Mouse (Mus musculus): ENCODE results near the gene Zfp385b. TPM values are rescaled to one million over a fixed set of nuclear protein-coding genes. Genes with fewer than 3 reads are reported as not detected.
A peak's percentile ranks its signal among the peaks of the same experiment; 100 is the strongest.

The Zfp385b gene
- polyA plus RNA-seq, 1 experiment from 2014 or later = 9.6 TPM

DNA sequence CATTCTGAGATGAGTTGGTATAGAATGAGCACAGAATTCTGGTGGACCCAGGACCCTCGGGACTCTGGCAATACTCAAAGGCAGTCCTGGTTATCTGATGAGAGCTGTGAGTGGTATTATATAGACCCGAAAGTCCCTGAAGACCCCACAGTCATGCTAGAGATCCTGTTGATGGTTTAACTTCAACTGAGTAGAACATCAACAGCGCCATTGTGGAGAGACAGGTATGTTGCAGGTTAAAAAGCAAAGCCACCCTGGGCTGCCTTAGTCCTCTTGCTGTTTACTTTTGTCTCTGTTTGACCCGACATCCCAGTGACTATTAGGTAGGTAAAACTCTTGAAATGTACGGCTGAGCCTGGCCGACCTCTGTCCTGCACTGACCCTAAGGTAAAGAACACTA is 431.3 kb downstream of the Zfp385b start:
- ATAC-seq (ENCODE audit: low FRiP score, low TSS enrichment) (no peak), DNase-seq (no peak)
- Histone ChIP-seq H3K27ac (replicated peaks; ENCODE audit: low read depth, low read length) (no peak overlapping the region), H3K4me2 (ENCODE audit: low read length) (no peak overlapping the region), H3K4me1 (ENCODE audit: control insufficient read depth, insufficient read depth, low read length) (no peaks in the 10 kb centered on the region), H3K9ac (replicated peaks; ENCODE audit: low read length) (no peak overlapping the region), H3K27me3 (ENCODE audit: control insufficient read depth, insufficient read depth, low read length) (no peaks in the 10 kb centered on the region), H3K4me3 (replicated peaks; ENCODE audit: low read depth, low read length) (no peak overlapping the region), H3K36me3 (ENCODE audit: control insufficient read depth, insufficient read depth, low read length) (no peaks in the 10 kb centered on the region), H3K9me3 (ENCODE audit: control insufficient read depth, low read length) (no peaks in the 10 kb centered on the region)
- WGBS = 86% methylated on average over 6 of the region's 6 CpGs

DNA sequence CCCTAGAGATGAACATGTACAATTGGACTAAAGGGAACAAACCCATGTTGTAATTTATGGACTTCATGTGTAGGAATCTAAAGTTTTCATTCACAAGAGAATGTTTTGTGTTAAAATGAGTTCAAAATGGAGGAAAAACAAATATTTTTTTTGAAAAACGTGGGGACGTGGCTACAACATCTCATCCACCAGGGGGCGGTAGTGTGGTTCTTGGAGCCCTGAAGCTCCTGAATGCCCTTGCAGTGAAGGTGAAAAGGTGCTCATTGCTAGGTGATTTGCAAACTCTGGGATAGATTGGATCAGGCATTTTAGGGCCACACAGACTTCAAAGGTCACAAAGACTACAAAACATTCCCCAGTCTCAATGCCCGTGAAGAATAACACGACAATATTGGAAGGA is 432.9 kb downstream of the Zfp385b start:
- no peak overlapping the region for H3K4me2 ChIP-seq (ENCODE audit: low read length)
- H3K9me3 ChIP-seq (ENCODE audit: control insufficient read depth, low read length) = no peaks in the 10 kb centered on the region
- WGBS = 34% methylated on average over 5 of the region's 5 CpGs
- no peak for ATAC-seq (ENCODE audit: low FRiP score, low TSS enrichment)
- H3K9ac ChIP-seq (replicated peaks; ENCODE audit: low read length) = no peak overlapping the region
- H3K27me3 ChIP-seq (ENCODE audit: control insufficient read depth, insufficient read depth, low read length) = no peaks in the 10 kb centered on the region
- H3K27ac ChIP-seq (replicated peaks; ENCODE audit: low read depth, low read length) = no peak overlapping the region
- no peaks in the 10 kb centered on the region for H3K4me1 ChIP-seq (ENCODE audit: control insufficient read depth, insufficient read depth, low read length)
- DNase-seq = peak; percentile 74
- no peak overlapping the region for H3K4me3 ChIP-seq (replicated peaks; ENCODE audit: low read depth, low read length)
- H3K36me3 ChIP-seq (ENCODE audit: control insufficient read depth, insufficient read depth, low read length) = no peaks in the 10 kb centered on the region

DNA sequence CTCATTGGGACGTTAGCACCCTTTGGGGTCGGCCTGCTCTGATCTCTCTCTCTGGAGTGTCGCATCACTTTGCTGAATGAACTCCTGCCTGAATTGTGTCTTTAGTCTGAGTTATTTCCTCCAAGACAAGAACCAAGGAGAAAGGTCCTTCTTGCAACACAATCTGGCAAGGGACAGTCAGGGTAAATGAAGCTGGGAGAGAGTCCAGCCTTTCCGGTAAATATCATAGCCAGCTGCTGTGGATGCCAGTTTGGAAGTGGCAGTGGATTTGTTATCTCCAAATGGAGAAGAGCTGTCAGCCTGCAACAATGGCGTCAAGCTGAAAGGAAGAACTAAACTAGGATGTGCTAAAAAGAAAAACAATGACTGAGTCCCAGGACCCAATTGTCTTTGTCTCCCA is 436.7 kb downstream of the Zfp385b start:
- H3K4me2 ChIP-seq (ENCODE audit: low read length) = no peak overlapping the region
- H3K27me3 ChIP-seq (ENCODE audit: control insufficient read depth, insufficient read depth, low read length) = no peaks in the 10 kb centered on the region
- no peaks in the 10 kb centered on the region for H3K4me1 ChIP-seq (ENCODE audit: control insufficient read depth, insufficient read depth, low read length)
- no peaks in the 10 kb centered on the region for H3K36me3 ChIP-seq (ENCODE audit: control insufficient read depth, insufficient read depth, low read length)
- no peak overlapping the region for H3K9ac ChIP-seq (replicated peaks; ENCODE audit: low read length)
- 77% methylated on average over 5 of the region's 5 CpGs for WGBS
- ATAC-seq (ENCODE audit: low FRiP score, low TSS enrichment) (no peak), DNase-seq (no peak)
- no peak overlapping the region for H3K27ac ChIP-seq (replicated peaks; ENCODE audit: low read depth, low read length)
- no peaks in the 10 kb centered on the region for H3K9me3 ChIP-seq (ENCODE audit: control insufficient read depth, low read length)
- no peak overlapping the region for H3K4me3 ChIP-seq (replicated peaks; ENCODE audit: low read depth, low read length)

DNA sequence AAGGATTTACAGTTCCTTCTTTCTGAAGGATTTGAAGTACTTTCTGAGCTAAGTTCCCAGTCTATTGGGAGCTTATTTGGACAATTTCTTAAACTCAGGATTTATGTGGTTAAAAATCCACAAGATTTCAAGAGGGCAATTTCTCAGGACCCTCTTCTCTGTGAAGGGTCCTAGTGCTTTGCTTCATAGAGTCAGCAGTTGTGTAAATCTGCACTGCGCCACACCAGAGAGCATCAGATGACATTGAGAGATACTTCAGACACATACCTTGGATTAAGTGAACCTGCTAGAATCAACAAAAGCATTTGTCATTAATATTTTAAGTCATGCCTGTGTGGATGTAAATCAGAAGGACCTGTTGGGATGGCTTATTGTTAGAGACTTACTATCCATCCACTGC is 439.5 kb downstream of the Zfp385b start:
- H3K9me3 ChIP-seq (ENCODE audit: control insufficient read depth, low read length) = no peaks in the 10 kb centered on the region
- no peaks in the 10 kb centered on the region for H3K27me3 ChIP-seq (ENCODE audit: control insufficient read depth, insufficient read depth, low read length)
- no peak for ATAC-seq (ENCODE audit: low FRiP score, low TSS enrichment)
- 92% methylated on average over 1 of the region's 1 CpGs for WGBS
- H3K9ac ChIP-seq (replicated peaks; ENCODE audit: low read length) = no peak overlapping the region
- no peak overlapping the region for H3K27ac ChIP-seq (replicated peaks; ENCODE audit: low read depth, low read length)
- H3K4me3 ChIP-seq (replicated peaks; ENCODE audit: low read depth, low read length) = no peak overlapping the region
- H3K36me3 ChIP-seq (ENCODE audit: control insufficient read depth, insufficient read depth, low read length) = no peaks in the 10 kb centered on the region
- H3K4me1 ChIP-seq (ENCODE audit: control insufficient read depth, insufficient read depth, low read length) = no peaks in the 10 kb centered on the region
- DNase-seq = no peak
- H3K4me2 ChIP-seq (ENCODE audit: low read length) = no peak overlapping the region

DNA sequence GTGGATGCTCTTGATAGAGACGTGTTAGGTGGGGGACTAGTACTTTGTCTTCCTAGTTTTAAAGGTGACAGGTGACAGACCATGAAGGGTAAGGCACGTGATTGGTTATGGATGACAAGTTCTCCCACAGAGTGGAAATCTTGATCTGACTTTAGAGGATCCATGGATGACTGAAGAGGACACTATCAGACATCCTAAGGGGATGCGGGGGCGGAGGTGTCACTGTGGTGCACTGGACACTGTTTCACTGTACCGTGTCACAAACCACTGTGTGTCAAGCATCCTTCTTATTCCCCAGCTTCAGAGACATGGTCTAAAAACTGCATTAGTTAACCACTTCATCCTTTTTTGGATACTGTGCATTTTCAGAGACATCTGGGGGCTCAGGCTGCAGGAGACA is 440.1 kb downstream of the Zfp385b start:
- 82% methylated on average over 5 of the region's 5 CpGs for WGBS
- H3K9ac ChIP-seq (replicated peaks; ENCODE audit: low read length) = no peak overlapping the region
- H3K27ac ChIP-seq (replicated peaks; ENCODE audit: low read depth, low read length) = no peak overlapping the region
- H3K4me1 ChIP-seq (ENCODE audit: control insufficient read depth, insufficient read depth, low read length) = no peaks in the 10 kb centered on the region
- no peaks in the 10 kb centered on the region for H3K9me3 ChIP-seq (ENCODE audit: control insufficient read depth, low read length)
- no peak overlapping the region for H3K4me2 ChIP-seq (ENCODE audit: low read length)
- DNase-seq (no peak), ATAC-seq (ENCODE audit: low FRiP score, low TSS enrichment) (no peak)
- no peaks in the 10 kb centered on the region for H3K27me3 ChIP-seq (ENCODE audit: control insufficient read depth, insufficient read depth, low read length)
- no peak overlapping the region for H3K4me3 ChIP-seq (replicated peaks; ENCODE audit: low read depth, low read length)
- H3K36me3 ChIP-seq (ENCODE audit: control insufficient read depth, insufficient read depth, low read length) = no peaks in the 10 kb centered on the region

DNA sequence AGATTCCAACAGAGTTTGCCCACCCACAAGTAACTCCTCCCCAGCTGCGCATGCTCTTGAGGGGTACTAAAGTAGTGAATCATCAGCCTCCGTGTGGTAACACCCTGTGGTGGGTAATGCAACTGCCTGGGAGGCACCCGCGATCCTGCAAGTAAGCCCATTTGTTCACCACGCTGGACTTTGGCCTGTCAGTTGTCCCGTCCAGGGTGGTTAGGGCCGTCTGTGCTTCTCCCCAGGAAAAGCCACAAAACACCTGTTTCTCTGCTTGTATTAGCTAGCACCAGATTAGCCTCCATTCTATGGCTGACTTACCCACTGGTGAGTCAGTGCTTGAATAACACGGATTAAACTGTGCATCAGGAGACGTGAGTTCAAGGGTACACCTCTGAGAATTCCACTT is 442.6 kb downstream of the Zfp385b start:
- Histone ChIP-seq H3K27me3 (ENCODE audit: control insufficient read depth, insufficient read depth, low read length) (no peaks in the 10 kb centered on the region), H3K27ac (replicated peaks; ENCODE audit: low read depth, low read length) (no peak overlapping the region), H3K36me3 (ENCODE audit: control insufficient read depth, insufficient read depth, low read length) (no peaks in the 10 kb centered on the region), H3K4me1 (ENCODE audit: control insufficient read depth, insufficient read depth, low read length) (no peaks in the 10 kb centered on the region), H3K4me2 (ENCODE audit: low read length) (no peak overlapping the region), H3K9ac (replicated peaks; ENCODE audit: low read length) (no peak overlapping the region), H3K4me3 (replicated peaks; ENCODE audit: low read depth, low read length) (no peak overlapping the region), H3K9me3 (ENCODE audit: control insufficient read depth, low read length) (no peaks in the 10 kb centered on the region)
- DNase-seq (no peak), ATAC-seq (ENCODE audit: low FRiP score, low TSS enrichment) (no peak)
- 85% methylated on average over 9 of the region's 9 CpGs for WGBS

DNA sequence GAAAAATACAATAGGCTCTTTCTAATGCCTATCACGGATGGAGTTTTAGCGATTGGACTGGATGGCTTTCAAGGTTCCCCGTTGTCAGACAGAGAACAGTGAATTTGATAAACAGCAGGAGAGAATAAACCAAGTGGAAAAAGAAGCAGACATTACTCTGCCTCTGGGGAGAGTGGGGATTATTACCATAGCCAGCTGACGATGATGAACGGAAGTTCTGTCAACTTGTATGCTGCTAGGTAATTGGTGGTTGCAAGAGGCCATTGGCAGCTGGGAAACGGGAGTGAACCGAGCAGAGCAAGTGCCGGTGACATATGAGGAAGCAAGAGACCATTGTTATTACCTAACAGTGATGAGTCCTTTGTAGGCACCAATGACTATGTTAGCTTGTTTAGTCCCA is 444.3 kb downstream of the Zfp385b start:
- no peaks in the 10 kb centered on the region for H3K27me3 ChIP-seq (ENCODE audit: control insufficient read depth, insufficient read depth, low read length)
- H3K27ac ChIP-seq (replicated peaks; ENCODE audit: low read depth, low read length) = no peak overlapping the region
- H3K4me2 ChIP-seq (ENCODE audit: low read length) = no peak overlapping the region
- WGBS = 60% methylated on average over 8 of the region's 8 CpGs
- no peaks in the 10 kb centered on the region for H3K9me3 ChIP-seq (ENCODE audit: control insufficient read depth, low read length)
- H3K4me1 ChIP-seq (ENCODE audit: control insufficient read depth, insufficient read depth, low read length) = no peaks in the 10 kb centered on the region
- ATAC-seq (ENCODE audit: low FRiP score, low TSS enrichment) = no peak
- DNase-seq = peak; percentile 18
- no peak overlapping the region for H3K9ac ChIP-seq (replicated peaks; ENCODE audit: low read length)
- no peak overlapping the region for H3K4me3 ChIP-seq (replicated peaks; ENCODE audit: low read depth, low read length)
- H3K36me3 ChIP-seq (ENCODE audit: control insufficient read depth, insufficient read depth, low read length) = no peaks in the 10 kb centered on the region

DNA sequence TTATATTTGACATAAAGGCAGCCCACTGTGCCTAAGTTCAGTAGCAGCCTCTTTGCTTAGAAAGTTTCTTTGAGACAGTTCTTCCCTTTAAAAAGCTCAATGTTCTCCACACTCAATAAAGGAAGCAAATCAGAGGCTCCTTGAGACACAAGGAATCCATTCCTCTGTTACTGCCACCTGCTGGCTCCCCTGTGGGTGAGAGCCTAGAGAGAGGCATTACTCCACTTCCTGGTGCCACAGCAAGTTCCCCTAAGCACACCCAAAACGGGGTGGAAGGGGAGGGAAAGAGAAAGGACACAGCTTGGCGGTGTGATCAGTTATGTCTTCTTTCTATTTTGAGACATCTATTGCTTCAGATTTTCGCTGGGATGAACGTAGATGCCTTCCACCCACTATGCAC is 450.3 kb downstream of the Zfp385b start:
- Histone ChIP-seq H3K27ac (replicated peaks; ENCODE audit: low read depth, low read length) (no peak overlapping the region), H3K4me3 (replicated peaks; ENCODE audit: low read depth, low read length) (no peak overlapping the region), H3K27me3 (ENCODE audit: control insufficient read depth, insufficient read depth, low read length) (no peaks in the 10 kb centered on the region), H3K36me3 (ENCODE audit: control insufficient read depth, insufficient read depth, low read length) (no peaks in the 10 kb centered on the region), H3K4me1 (ENCODE audit: control insufficient read depth, insufficient read depth, low read length) (no peaks in the 10 kb centered on the region), H3K9me3 (ENCODE audit: control insufficient read depth, low read length) (no peaks in the 10 kb centered on the region), H3K4me2 (ENCODE audit: low read length) (no peak overlapping the region), H3K9ac (replicated peaks; ENCODE audit: low read length) (no peak overlapping the region)
- WGBS = 68% methylated on average over 4 of the region's 4 CpGs
- DNase-seq (no peak), ATAC-seq (ENCODE audit: low FRiP score, low TSS enrichment) (no peak)
